Mouse (Mus musculus) liver, embryonic 15.5 days (tissue): ENCODE measurements around the gene Slc7a6os. TPM values are rescaled to one million over a fixed set of nuclear protein-coding genes. Genes with fewer than 3 reads are reported as not detected.

Experiments
- ATAC-seq: fragments of 200-750 bp; cut with Nextera tagmentation; 2 replicates; pipeline ENCODE4 v1.8.0; 2017; ENCODE audit warnings: moderate number of reproducible peaks, mild to moderate bottlenecking, moderate library complexity; ENCODE audit not compliant: insufficient read depth
- H3K27ac ChIP-seq: fragments of 300-500 bp; sonication (generic); replicated peaks from 2 replicates; pipeline ENCODE4 v1.5.1; 2015; ENCODE audit warnings: mild to moderate bottlenecking, inconsistent platforms
- H3K27me3 ChIP-seq: fragments of 300-500 bp; sonication (generic); 2 replicates; pipeline ENCODE4 v1.6.1; 2015; ENCODE audit warnings: mild to moderate bottlenecking, inconsistent platforms
- H3K36me3 ChIP-seq: fragments of 300-500 bp; sonication (generic); replicated peaks from 2 replicates; pipeline ENCODE4 v1.6.1; 2015; ENCODE audit warnings: moderate library complexity, mild to moderate bottlenecking, inconsistent platforms
- H3K4me1 ChIP-seq: fragments of 300-500 bp; sonication (generic); replicated peaks from 2 replicates; pipeline ENCODE4 v1.6.1; 2015; ENCODE audit warnings: inconsistent platforms
- H3K4me2 ChIP-seq: fragments of 300-500 bp; sonication (generic); 2 replicates; pipeline ENCODE4 v1.6.1; 2015; ENCODE audit warnings: moderate library complexity, mild to moderate bottlenecking, inconsistent platforms
- H3K4me3 ChIP-seq: fragments of 300-500 bp; sonication (generic); replicated peaks from 2 replicates; pipeline ENCODE4 v1.5.1; 2015; ENCODE audit warnings: mild to moderate bottlenecking, inconsistent platforms
- H3K9ac ChIP-seq: fragments of 300-500 bp; sonication (generic); 2 replicates; pipeline ENCODE4 v1.6.1; 2015; ENCODE audit warnings: moderate library complexity, mild to moderate bottlenecking, inconsistent platforms
- H3K9me3 ChIP-seq: fragments of 300-500 bp; sonication (generic); replicated peaks from 2 replicates; pipeline ENCODE4 v1.6.1; 2016; ENCODE audit warnings: inconsistent platforms
- WGBS: fragments of 180-500 bp; shearing (Covaris S2); methylation state at CpG from one replicate; pipeline ENCODE4 v1.1.7; 2015; ENCODE audit warnings: mixed read lengths; ENCODE audit not compliant: insufficient replicate concordance; 5-methylcytosine and 5-hydroxymethylcytosine counted together
- polyA plus RNA-seq: library from polyadenylated mRNA; unstranded; fragments of >200 nt; fragmentation: Nextera tagmentation; extraction: Ambion mirVana; gene quantifications from 2 replicates; pipeline ENCODE4 v1.2.1, GENCODE M21; 2015

Slc7a6os gene
- polyA plus RNA-seq, 1 experiment from 2014 or later, result 11.0 TPM

DNA sequence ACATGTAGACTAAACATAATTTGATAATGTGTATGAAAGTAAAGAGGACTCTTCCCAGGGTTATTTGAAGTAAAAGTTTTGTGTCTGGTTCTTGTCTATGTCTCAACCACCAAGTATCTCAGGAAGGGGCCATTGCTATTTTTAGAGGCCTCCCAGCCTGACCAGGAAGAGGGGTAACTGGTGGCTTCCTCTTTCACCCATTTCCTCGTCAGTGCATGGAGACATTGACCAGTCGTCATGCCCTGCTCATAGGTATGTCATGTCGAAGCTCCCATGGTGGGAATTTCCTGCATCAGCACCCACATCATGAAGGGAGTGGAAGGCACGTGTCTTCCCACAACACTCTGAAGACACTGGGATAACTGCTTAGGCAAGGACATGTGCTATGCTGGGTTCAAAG, 57.9 kb downstream of the Slc7a6os start:
- peaks cover 34% of the 10 kb centered on the region for H3K4me1 ChIP-seq
- H3K4me2 ChIP-seq, result peak overlapping the region; percentile 23
- H3K27me3 ChIP-seq, result no peaks in the 10 kb centered on the region
- H3K36me3 ChIP-seq, result peaks cover 4% of the 10 kb centered on the region; the same call in 1 of the 2 replicates
- H3K27ac ChIP-seq, result no peak overlapping the region
- H3K9ac ChIP-seq, result no peak overlapping the region
- H3K9me3 ChIP-seq, result no peaks in the 10 kb centered on the region
- no peak overlapping the region for H3K4me3 ChIP-seq
- 8% methylated on average over 4 of the region's 4 CpGs for WGBS
- ATAC-seq, result no peak

DNA sequence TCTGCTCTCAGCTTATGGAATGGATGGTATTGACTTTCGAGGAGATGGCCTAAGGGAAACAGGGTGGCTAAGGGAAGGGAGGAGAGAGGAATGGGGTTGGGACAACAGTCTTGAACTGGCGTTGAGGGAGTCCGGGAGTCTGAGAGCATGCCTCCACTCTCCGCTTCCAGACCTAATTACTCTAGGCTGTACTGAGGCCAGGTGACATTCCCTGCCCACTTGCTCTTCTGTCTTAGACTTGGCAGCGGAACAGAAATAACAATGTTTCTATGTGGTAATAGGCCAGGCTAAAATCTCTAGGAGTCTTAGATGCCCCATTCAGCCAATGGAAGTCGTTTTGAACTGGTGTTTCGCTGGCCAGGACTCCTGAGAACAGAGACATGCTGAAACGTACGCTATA, 59.7 kb downstream of the Slc7a6os start:
- Histone ChIP-seq H3K4me3 (peak overlapping the region; percentile 70), H3K36me3 (peaks cover 1% of the 10 kb centered on the region; the same call in 1 of the 2 replicates), H3K4me1 (peaks cover 34% of the 10 kb centered on the region), H3K9me3 (no peaks in the 10 kb centered on the region), H3K4me2 (peak overlapping the region; percentile 91), H3K27ac (peak overlapping the region; percentile 48), H3K27me3 (no peaks in the 10 kb centered on the region), H3K9ac (0 out of 2 replicates have a peak overlapping the region, but pooled peaks have one; percentile 65)
- 64% methylated on average over 9 of the region's 9 CpGs for WGBS
- no peak for ATAC-seq

Other genes with a start within 250 kb of the Slc7a6os start
- gene Slc12a4, start 244.8 kb downstream of the Slc7a6os start, polyA plus RNA-seq, result 10.6 and 11.9 TPM in 2 replicates
- not detected in 2 replicates for gene Dpep3, start 231.5 kb downstream of the Slc7a6os start, polyA plus RNA-seq
- 10.5 and 12.0 TPM in 2 replicates for gene Dus2, start 219.6 kb downstream of the Slc7a6os start, polyA plus RNA-seq
- gene Dpep2nb, start 205.0 kb downstream of the Slc7a6os start, polyA plus RNA-seq, result not detected in 2 replicates
- gene Ddx28, start 199.1 kb downstream of the Slc7a6os start, polyA plus RNA-seq, result 9.8 and 10.0 TPM in 2 replicates
- gene Nfatc3, start 152.1 kb downstream of the Slc7a6os start, polyA plus RNA-seq, result 2.6 and 3.0 TPM in 2 replicates
- gene Esrp2, start 74.0 kb downstream of the Slc7a6os start, polyA plus RNA-seq, result 13.3 and 17.0 TPM in 2 replicates
- 7.8 and 8.7 TPM in 2 replicates for gene Pla2g15, start 60.5 kb downstream of the Slc7a6os start, polyA plus RNA-seq
- 5.1 and 6.0 TPM in 2 replicates for gene Slc7a6, start 42.1 kb downstream of the Slc7a6os start, polyA plus RNA-seq
- gene Prmt7, start within 50 bp of the Slc7a6os start, polyA plus RNA-seq, result 20.1 and 21.8 TPM in 2 replicates
- gene Smpd3, start 127.1 kb upstream of the Slc7a6os start, polyA plus RNA-seq, result 0.54 and 0.56 TPM in 2 replicates
- gene Zfp90, start 204.4 kb upstream of the Slc7a6os start, polyA plus RNA-seq, result 2.4 and 2.5 TPM in 2 replicates